Mouse (Mus musculus) midbrain, postnatal 0 days (tissue): ENCODE measurements at regions not wholly inside any gene's neighbourhood (a gene's known extent, or its start where the extent isn't known, plus 50 kb on each side); places are given as distances from the start of the nearest gene placed in this dataset.

Source experiments
- ATAC-seq: fragments of 200-750 bp; cut with Nextera tagmentation; 2 replicates; pipeline ENCODE4 v1.8.0; 2017; ENCODE audit warnings: moderate number of reproducible peaks, mild to moderate bottlenecking, moderate TSS enrichment, moderate library complexity; ENCODE audit not compliant: low FRiP score
- DNase-seq: peaks from one replicate; pipeline ENCODE4 v3.0.0-alpha.2; 2015; ENCODE audit warnings: low spot score
- H3K27ac ChIP-seq: fragments of 300-500 bp; sonication (generic); 2 replicates; pipeline ENCODE4 v1.5.1; 2014; ENCODE audit warnings: low read depth, mild to moderate bottlenecking, low read length, mixed read lengths
- H3K27me3 ChIP-seq: fragments of 300-500 bp; sonication (generic); 2 replicates; pipeline ENCODE4 v1.6.1; 2014; ENCODE audit warnings: low read length, control low read depth, mixed read lengths; ENCODE audit not compliant: insufficient read depth
- H3K36me3 ChIP-seq: fragments of 300-500 bp; sonication (generic); 2 replicates; pipeline ENCODE4 v1.6.1; 2014; ENCODE audit warnings: low read length, control low read depth, mixed read lengths; ENCODE audit not compliant: insufficient read depth
- H3K4me1 ChIP-seq: fragments of 300-500 bp; sonication (generic); 2 replicates; pipeline ENCODE4 v1.6.1; 2014; ENCODE audit warnings: mild to moderate bottlenecking, control low read depth, antibody characterized with exemption, low read length, mixed read lengths; ENCODE audit not compliant: insufficient read depth
- H3K4me2 ChIP-seq: fragments of 300-500 bp; sonication (generic); 2 replicates; pipeline ENCODE4 v1.6.1; 2014; ENCODE audit warnings: low read depth, mild to moderate bottlenecking, low read length, mixed read lengths; ENCODE audit not compliant: poor library complexity, severe bottlenecking
- H3K4me3 ChIP-seq: fragments of 300-500 bp; sonication (generic); 2 replicates; pipeline ENCODE4 v1.5.1; 2014; ENCODE audit warnings: low read depth, mild to moderate bottlenecking, low read length, moderate library complexity
- H3K9ac ChIP-seq: fragments of 300-500 bp; sonication (generic); replicated peaks from 2 replicates; pipeline ENCODE4 v1.6.1; 2014; ENCODE audit warnings: mild to moderate bottlenecking, low read length, moderate library complexity, mixed read lengths; ENCODE audit not compliant: poor library complexity, severe bottlenecking
- H3K9me3 ChIP-seq: fragments of 300-500 bp; sonication (generic); 2 replicates; pipeline ENCODE4 v1.6.1; 2016; ENCODE audit warnings: low read length, control low read depth
- CTCF ChIP-seq: IDR thresholded peaks from 2 replicates; pipeline ENCODE4 v1.5.1; 2016; ENCODE audit warnings: antibody characterized with exemption, mild to moderate bottlenecking
- WGBS: fragments of 180-500 bp; shearing (Covaris S2); extraction: QIAGEN DNeasy Blood & Tissue Kit; methylation state at CpG from one replicate; pipeline ENCODE4 v1.1.7; 2014; 5-methylcytosine and 5-hydroxymethylcytosine counted together

DNA sequence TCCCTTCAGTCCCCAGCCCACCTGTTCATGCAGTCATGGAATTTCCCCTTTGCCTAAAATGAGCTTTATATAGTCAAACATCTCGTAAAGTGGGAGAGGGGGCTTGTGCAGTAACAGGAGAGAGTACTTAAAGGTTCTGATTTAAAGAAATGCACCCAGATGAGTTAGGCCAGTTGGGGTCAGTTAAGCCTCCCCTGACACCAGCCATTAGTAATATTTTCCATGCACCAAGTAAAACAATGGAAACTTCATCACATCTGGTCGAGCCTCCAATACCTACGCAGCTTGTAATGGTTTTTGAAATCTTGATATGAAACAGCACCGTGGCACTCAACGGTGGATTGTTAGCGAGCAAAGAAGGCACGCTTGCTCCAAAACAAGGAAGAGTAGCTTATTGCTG is 165.8 kb upstream of the Kcnj16 start:
- no peak overlapping the region for H3K4me2 ChIP-seq
- H3K27ac ChIP-seq = no peak overlapping the region
- H3K4me3 ChIP-seq = no peak overlapping the region
- WGBS = 94% methylated on average over 7 of the region's 7 CpGs
- ATAC-seq = no peak
- no peaks in the 10 kb centered on the region for H3K36me3 ChIP-seq
- H3K27me3 ChIP-seq = no peaks in the 10 kb centered on the region
- DNase-seq = no peak
- H3K9me3 ChIP-seq = no peaks in the 10 kb centered on the region
- TF ChIP-seq CTCF = no peak
- no peak overlapping the region for H3K9ac ChIP-seq
- no peaks in the 10 kb centered on the region for H3K4me1 ChIP-seq

DNA sequence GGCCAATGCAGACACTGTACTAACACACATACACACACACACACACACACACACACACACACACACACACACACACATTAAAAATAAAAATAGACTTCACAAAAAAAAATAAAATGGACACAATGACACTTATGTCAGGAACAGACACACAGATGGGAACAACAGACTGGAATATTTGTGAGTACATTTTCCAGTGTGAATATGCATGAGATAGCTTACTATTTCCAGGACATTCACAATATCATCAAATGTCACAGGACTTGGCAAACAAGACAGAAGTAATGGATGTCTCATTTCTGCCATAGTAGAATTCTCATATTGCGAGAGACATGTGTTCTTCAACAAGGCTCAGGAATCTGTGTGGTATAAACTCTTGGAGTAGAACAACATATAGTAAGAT is 163.8 kb upstream of the Kcnj16 start:
- Histone ChIP-seq H3K9ac (no peak overlapping the region), H3K4me2 (no peak overlapping the region), H3K27me3 (no peaks in the 10 kb centered on the region), H3K27ac (no peak overlapping the region), H3K4me3 (no peak overlapping the region), H3K9me3 (no peaks in the 10 kb centered on the region), H3K36me3 (no peaks in the 10 kb centered on the region), H3K4me1 (no peaks in the 10 kb centered on the region)
- no peak for TF ChIP-seq CTCF
- ATAC-seq (no peak), DNase-seq (no peak)
- WGBS = 95% methylated on average over 1 of the region's 1 CpGs

DNA sequence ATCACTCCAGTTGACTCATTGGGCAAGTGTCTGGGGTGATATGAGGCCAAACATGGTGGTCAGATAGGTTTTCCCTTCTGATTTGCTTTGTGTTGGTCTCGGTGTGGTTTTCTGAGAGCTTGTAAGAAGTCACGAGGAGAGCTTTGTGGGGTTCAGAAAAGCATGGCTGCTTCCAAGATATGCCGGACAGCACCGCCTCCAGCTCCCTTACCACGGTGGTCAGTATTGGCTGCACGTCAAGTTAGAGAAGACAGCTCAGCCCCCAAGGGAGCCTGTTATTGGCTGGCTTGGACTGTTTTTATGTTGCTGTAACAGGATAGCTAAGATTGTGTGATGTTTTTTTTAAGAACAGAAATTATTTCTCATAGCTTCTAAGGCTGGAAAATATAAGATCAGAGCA is 154.7 kb upstream of the Kcnj16 start:
- Histone ChIP-seq H3K27me3 (no peaks in the 10 kb centered on the region), H3K4me3 (no peak overlapping the region), H3K4me2 (no peak overlapping the region), H3K4me1 (no peaks in the 10 kb centered on the region), H3K9me3 (no peaks in the 10 kb centered on the region), H3K36me3 (no peaks in the 10 kb centered on the region), H3K27ac (no peak overlapping the region), H3K9ac (no peak overlapping the region)
- DNase-seq = no peak
- WGBS = 85% methylated on average over 6 of the region's 6 CpGs
- TF ChIP-seq CTCF = no peak
- no peak for ATAC-seq

DNA sequence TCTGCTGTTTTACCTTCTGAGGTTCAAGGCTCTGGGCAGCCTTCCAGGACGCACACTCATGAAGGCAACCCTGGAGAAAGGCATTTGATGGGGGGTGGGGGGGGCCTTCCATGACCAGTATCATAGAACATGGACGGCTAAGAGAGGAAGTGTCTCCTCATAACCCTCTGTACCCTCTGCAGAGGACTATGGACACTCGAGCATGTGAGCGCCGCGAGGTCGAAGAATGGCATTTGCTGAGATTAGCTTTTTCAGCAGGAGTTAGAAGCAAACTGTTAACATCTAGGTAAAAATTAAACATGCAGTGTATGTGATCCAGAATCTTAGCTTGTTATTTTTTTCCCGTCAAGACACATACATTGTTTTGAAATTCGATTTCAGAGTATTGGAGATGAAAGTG is 153.1 kb upstream of the Kcnj16 start:
- no peak for ATAC-seq
- Histone ChIP-seq H3K9ac (no peak overlapping the region), H3K27ac (no peak overlapping the region), H3K9me3 (no peaks in the 10 kb centered on the region), H3K36me3 (no peaks in the 10 kb centered on the region), H3K4me1 (no peaks in the 10 kb centered on the region), H3K4me3 (no peak overlapping the region), H3K27me3 (no peaks in the 10 kb centered on the region), H3K4me2 (no peak overlapping the region)
- TF ChIP-seq CTCF = no peak
- 95% methylated on average over 9 of the region's 9 CpGs for WGBS
- no peak for DNase-seq

DNA sequence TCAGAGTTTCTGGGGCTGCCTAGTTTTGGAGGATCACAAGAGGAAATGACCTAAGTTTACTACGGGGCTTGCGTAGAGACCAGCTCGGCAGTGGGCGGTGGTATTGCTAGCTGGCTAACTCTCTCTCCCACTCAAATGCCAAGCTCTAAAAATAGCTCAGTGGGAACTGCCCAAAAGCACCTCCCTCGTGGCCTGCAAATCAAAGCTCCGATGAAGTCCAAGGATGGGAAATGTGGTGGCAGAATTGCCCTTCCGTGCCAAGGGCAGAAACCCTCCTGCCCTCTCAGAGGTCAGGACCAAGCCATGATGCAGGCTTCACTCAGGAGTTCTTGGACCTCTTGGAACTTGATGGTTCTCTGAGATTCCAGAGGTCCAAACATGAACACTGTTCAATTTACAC is 152.6 kb upstream of the Kcnj16 start:
- no peak overlapping the region for H3K4me2 ChIP-seq
- 89% methylated on average over 7 of the region's 7 CpGs for WGBS
- DNase-seq (no peak), ATAC-seq (no peak)
- no peaks in the 10 kb centered on the region for H3K4me1 ChIP-seq
- no peaks in the 10 kb centered on the region for H3K9me3 ChIP-seq
- no peaks in the 10 kb centered on the region for H3K36me3 ChIP-seq
- TF ChIP-seq CTCF = no peak
- no peaks in the 10 kb centered on the region for H3K27me3 ChIP-seq
- no peak overlapping the region for H3K9ac ChIP-seq
- no peak overlapping the region for H3K27ac ChIP-seq
- no peak overlapping the region for H3K4me3 ChIP-seq

DNA sequence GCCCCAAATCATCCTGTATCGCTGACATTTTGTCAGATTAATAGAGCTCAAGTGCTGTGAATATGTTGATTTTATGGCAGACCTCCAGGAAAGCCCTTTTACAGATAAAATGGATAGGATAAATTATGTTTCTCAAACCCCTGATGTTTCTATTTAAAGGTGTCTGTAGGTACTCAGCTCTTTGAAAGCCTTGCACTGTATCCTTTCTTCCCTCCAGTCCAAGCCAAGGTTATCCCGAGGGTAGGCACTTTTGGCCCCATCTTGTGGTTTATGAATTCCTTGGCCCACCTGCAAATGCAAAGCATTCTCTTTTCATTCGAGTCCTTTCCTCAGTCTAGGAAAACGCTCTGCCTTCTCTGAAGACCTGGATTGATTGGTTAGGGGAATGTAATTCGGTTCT is 139.2 kb upstream of the Kcnj16 start:
- no peak overlapping the region for H3K4me2 ChIP-seq
- no peak for DNase-seq
- H3K4me1 ChIP-seq = no peaks in the 10 kb centered on the region
- no peak for TF ChIP-seq CTCF
- H3K36me3 ChIP-seq = no peaks in the 10 kb centered on the region
- no peaks in the 10 kb centered on the region for H3K9me3 ChIP-seq
- no peak for ATAC-seq
- no peak overlapping the region for H3K27ac ChIP-seq
- H3K27me3 ChIP-seq = no peaks in the 10 kb centered on the region
- WGBS = 68% methylated on average over 5 of the region's 5 CpGs
- H3K9ac ChIP-seq = no peak overlapping the region
- H3K4me3 ChIP-seq = no peak overlapping the region

DNA sequence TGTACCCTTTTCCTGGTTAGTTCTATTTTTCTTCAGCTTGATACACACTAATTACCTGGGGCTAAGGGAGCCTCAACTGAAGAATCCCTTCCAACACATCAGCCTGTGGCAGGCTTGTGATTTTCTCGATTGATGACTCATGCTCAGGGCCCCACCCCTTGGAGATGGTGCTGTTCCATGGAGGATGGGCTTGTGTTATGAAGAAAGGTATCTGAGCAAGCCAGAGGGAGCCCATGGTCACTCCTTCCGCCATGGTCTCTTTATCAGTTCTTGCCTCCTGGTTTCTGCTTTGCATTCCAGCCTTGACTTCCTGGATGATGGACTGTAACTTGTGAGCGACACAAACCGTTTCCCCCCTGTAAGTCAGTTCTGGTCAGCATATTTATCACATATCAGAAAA is 131.1 kb upstream of the Kcnj16 start:
- Histone ChIP-seq H3K4me1 (no peaks in the 10 kb centered on the region), H3K9me3 (no peaks in the 10 kb centered on the region), H3K27me3 (no peaks in the 10 kb centered on the region), H3K4me2 (no peak overlapping the region), H3K27ac (no peak overlapping the region), H3K9ac (no peak overlapping the region), H3K36me3 (no peaks in the 10 kb centered on the region), H3K4me3 (no peak overlapping the region)
- TF ChIP-seq CTCF = no peak
- WGBS = 96% methylated on average over 4 of the region's 4 CpGs
- DNase-seq (no peak), ATAC-seq (no peak)
